Mouse (Mus musculus) limb, embryonic 12.5 days (tissue): ENCODE results near the gene Fads6. TPM values are rescaled to one million over a fixed set of nuclear protein-coding genes. Genes with fewer than 3 reads are reported as not detected.
A peak's percentile ranks its signal among the peaks of the same experiment; 100 is the strongest.

Source experiments
- ATAC-seq: fragments of 200-750 bp; cut with Nextera tagmentation; 2 replicates; pipeline ENCODE4 v1.8.0; 2017; ENCODE audit warnings: low read depth, moderate TSS enrichment; ENCODE audit not compliant: insufficient number of reproducible peaks, insufficient read depth, low FRiP score, low TSS enrichment
- H3K27ac ChIP-seq: fragments of 300-500 bp; sonication (generic); 2 replicates; pipeline ENCODE4 v1.5.1; 2016; ENCODE audit warnings: mild to moderate bottlenecking, moderate library complexity
- H3K27me3 ChIP-seq: fragments of 300-500 bp; sonication (generic); 2 replicates; pipeline ENCODE4 v1.6.1; 2016; ENCODE audit warnings: mild to moderate bottlenecking, moderate library complexity
- H3K36me3 ChIP-seq: fragments of 300-500 bp; sonication (generic); 2 replicates; pipeline ENCODE4 v1.6.1; 2016; ENCODE audit warnings: mild to moderate bottlenecking, moderate library complexity
- H3K4me1 ChIP-seq: fragments of 300-500 bp; sonication (generic); replicated peaks from 2 replicates; pipeline ENCODE4 v1.6.1; 2016
- H3K4me2 ChIP-seq: fragments of 300-500 bp; sonication (generic); 2 replicates; pipeline ENCODE4 v1.6.1; 2016; ENCODE audit warnings: mild to moderate bottlenecking, moderate library complexity
- H3K4me3 ChIP-seq: fragments of 300-500 bp; sonication (generic); replicated peaks from 2 replicates; pipeline ENCODE4 v1.5.1; 2016; ENCODE audit warnings: mild to moderate bottlenecking
- H3K9ac ChIP-seq: fragments of 300-500 bp; sonication (generic); replicated peaks from 2 replicates; pipeline ENCODE4 v1.6.1; 2016; ENCODE audit warnings: mild to moderate bottlenecking, moderate library complexity
- H3K9me3 ChIP-seq: fragments of 300-500 bp; sonication (generic); 2 replicates; pipeline ENCODE4 v1.6.1; 2016; ENCODE audit warnings: mild to moderate bottlenecking, moderate library complexity
- WGBS: fragments of 180-500 bp; shearing (Covaris S2); methylation state at CpG from one replicate; pipeline ENCODE4 v1.1.7; 2016; 5-methylcytosine and 5-hydroxymethylcytosine counted together
- polyA plus RNA-seq: library from polyadenylated mRNA; unstranded; fragments of >200 nt; fragmentation: Nextera tagmentation; extraction: Ambion mirVana; gene quantifications from 2 replicates; pipeline ENCODE4 v1.2.1, GENCODE M21; 2016

Fads6 gene
- polyA plus RNA-seq, 1 experiment from 2014 or later: 0.10 TPM

GRCm38 (mm10) chr11:115275954-115276353 lies 21.5 kb downstream of the Fads6 start:
- WGBS: 60% methylated on average over 3 of the region's 3 CpGs
- Histone ChIP-seq H3K4me2 (peak overlapping the region; percentile 70), H3K36me3 (no peaks in the 10 kb centered on the region), H3K4me3 (peak overlapping the region; percentile 54), H3K9me3 (no peaks in the 10 kb centered on the region), H3K9ac (0 out of 2 replicates have a peak overlapping the region, but pooled peaks have one; percentile 71), H3K4me1 (peaks cover 16% of the 10 kb centered on the region), H3K27me3 (no peaks in the 10 kb centered on the region), H3K27ac (no peak overlapping the region)
- ATAC-seq: no peak

GRCm38 (mm10) chr11:115275509-115275908 lies 22.0 kb downstream of the Fads6 start:
- no peak overlapping the region for H3K27ac ChIP-seq
- no peaks in the 10 kb centered on the region for H3K9me3 ChIP-seq
- no peak for ATAC-seq
- H3K4me3 ChIP-seq: no peak overlapping the region
- peak overlapping the region; percentile 70; the same call in 1 of the 2 replicates for H3K4me2 ChIP-seq
- H3K36me3 ChIP-seq: no peaks in the 10 kb centered on the region
- H3K9ac ChIP-seq: 0 out of 2 replicates have a peak overlapping the region, but pooled peaks have one; percentile 71
- H3K4me1 ChIP-seq: peaks cover 16% of the 10 kb centered on the region
- H3K27me3 ChIP-seq: no peaks in the 10 kb centered on the region
- 78% methylated on average over 6 of the region's 6 CpGs for WGBS

- Histone ChIP-seq H3K27ac (no peak overlapping the region), H3K9me3 (no peaks in the 10 kb centered on the region), H3K4me3 (no peak overlapping the region), H3K27me3 (peaks cover 6% of the 10 kb centered on the region; the same call in 1 of the 2 replicates), H3K4me2 (no peak overlapping the region), H3K36me3 (peaks cover under 1% of the 10 kb centered on the region; the same call in 1 of the 2 replicates), H3K9ac (no peak overlapping the region), H3K4me1 (peaks cover 19% of the 10 kb centered on the region)
- ATAC-seq: no peak
- WGBS: 86% methylated on average over 6 of the region's 6 CpGs
These were observed 22.7 kb downstream of the Fads6 start for GRCm38 (mm10) chr11:115274771-115275170.

- no peak for ATAC-seq
- no peak overlapping the region for H3K27ac ChIP-seq
- 79% methylated on average over 7 of the region's 7 CpGs for WGBS
- H3K9me3 ChIP-seq: no peaks in the 10 kb centered on the region
- no peak overlapping the region for H3K4me3 ChIP-seq
- H3K9ac ChIP-seq: no peak overlapping the region
- peaks cover 12% of the 10 kb centered on the region for H3K27me3 ChIP-seq
- peaks cover 19% of the 10 kb centered on the region for H3K4me1 ChIP-seq
- peaks cover 6% of the 10 kb centered on the region for H3K36me3 ChIP-seq
- H3K4me2 ChIP-seq: no peak overlapping the region
These were observed 23.3 kb downstream of the Fads6 start for GRCm38 (mm10) chr11:115274178-115274577.

GRCm38 (mm10) chr11:115273735-115274134 lies 23.7 kb downstream of the Fads6 start:
- WGBS: 70% methylated on average over 7 of the region's 7 CpGs
- H3K4me1 ChIP-seq: peaks cover 19% of the 10 kb centered on the region
- no peak overlapping the region for H3K4me2 ChIP-seq
- no peak for ATAC-seq
- no peaks in the 10 kb centered on the region for H3K9me3 ChIP-seq
- H3K27ac ChIP-seq: no peak overlapping the region
- peaks cover 16% of the 10 kb centered on the region for H3K27me3 ChIP-seq
- peaks cover 11% of the 10 kb centered on the region for H3K36me3 ChIP-seq
- H3K4me3 ChIP-seq: no peak overlapping the region
- H3K9ac ChIP-seq: no peak overlapping the region

- Histone ChIP-seq H3K9me3 (no peaks in the 10 kb centered on the region), H3K27me3 (peaks cover 23% of the 10 kb centered on the region), H3K4me1 (peaks cover 17% of the 10 kb centered on the region), H3K36me3 (peaks cover 14% of the 10 kb centered on the region), H3K4me3 (no peak overlapping the region), H3K4me2 (no peak overlapping the region), H3K9ac (no peak overlapping the region), H3K27ac (no peak overlapping the region)
- WGBS: 78% methylated on average over 10 of the region's 10 CpGs
- no peak for ATAC-seq
These were observed 24.5 kb downstream of the Fads6 start for GRCm38 (mm10) chr11:115272894-115273498.

- WGBS: 65% methylated on average over 10 of the region's 10 CpGs
- ATAC-seq: no peak
- peaks cover 23% of the 10 kb centered on the region for H3K4me1 ChIP-seq
- H3K36me3 ChIP-seq: peaks cover 14% of the 10 kb centered on the region
- peaks cover 39% of the 10 kb centered on the region for H3K27me3 ChIP-seq
- no peak overlapping the region for H3K4me2 ChIP-seq
- H3K9ac ChIP-seq: 0 out of 2 replicates have a peak overlapping the region, but pooled peaks have one; percentile 2
- no peak overlapping the region for H3K4me3 ChIP-seq
- no peak overlapping the region for H3K27ac ChIP-seq
- H3K9me3 ChIP-seq: no peaks in the 10 kb centered on the region
These were observed 26.0 kb downstream of the Fads6 start for GRCm38 (mm10) chr11:115271481-115271880.

- Histone ChIP-seq H3K36me3 (peaks cover 14% of the 10 kb centered on the region), H3K9ac (no peak overlapping the region), H3K9me3 (no peaks in the 10 kb centered on the region), H3K4me3 (no peak overlapping the region), H3K4me1 (peaks cover 19% of the 10 kb centered on the region), H3K27me3 (peaks cover 43% of the 10 kb centered on the region), H3K4me2 (no peak overlapping the region), H3K27ac (no peak overlapping the region)
- WGBS: 78% methylated on average over 9 of the region's 9 CpGs
- ATAC-seq: no peak
These were observed 26.4 kb downstream of the Fads6 start for GRCm38 (mm10) chr11:115271052-115271451.

- H3K4me1 ChIP-seq: peaks cover 15% of the 10 kb centered on the region
- no peak overlapping the region for H3K4me2 ChIP-seq
- H3K27me3 ChIP-seq: peaks cover 50% of the 10 kb centered on the region
- WGBS: 30% methylated on average over 19 of the region's 19 CpGs
- ATAC-seq: no peak
- H3K9ac ChIP-seq: no peak overlapping the region
- no peak overlapping the region for H3K4me3 ChIP-seq
- no peak overlapping the region for H3K27ac ChIP-seq
- no peaks in the 10 kb centered on the region for H3K9me3 ChIP-seq
- peaks cover 14% of the 10 kb centered on the region for H3K36me3 ChIP-seq
These were observed 27.2 kb downstream of the Fads6 start for GRCm38 (mm10) chr11:115270148-115270861.

GRCm38 (mm10) chr11:115269330-115270066 lies 28.0 kb downstream of the Fads6 start:
- Histone ChIP-seq H3K9me3 (no peaks in the 10 kb centered on the region), H3K27me3 (peaks cover 58% of the 10 kb centered on the region), H3K9ac (no peak overlapping the region), H3K27ac (no peak overlapping the region), H3K4me1 (peaks cover 15% of the 10 kb centered on the region), H3K4me2 (no peak overlapping the region), H3K36me3 (peaks cover 14% of the 10 kb centered on the region), H3K4me3 (no peak overlapping the region)
- WGBS: 90% methylated on average over 27 of the region's 27 CpGs
- ATAC-seq: no peak

- peaks cover 15% of the 10 kb centered on the region for H3K4me1 ChIP-seq
- 75% methylated on average over 11 of the region's 11 CpGs for WGBS
- H3K27ac ChIP-seq: no peak overlapping the region
- ATAC-seq: no peak
- H3K36me3 ChIP-seq: peaks cover 14% of the 10 kb centered on the region
- peaks cover 74% of the 10 kb centered on the region for H3K27me3 ChIP-seq
- no peak overlapping the region for H3K4me2 ChIP-seq
- H3K9ac ChIP-seq: no peak overlapping the region
- no peaks in the 10 kb centered on the region for H3K9me3 ChIP-seq
- H3K4me3 ChIP-seq: no peak overlapping the region
These were observed 29.5 kb downstream of the Fads6 start for GRCm38 (mm10) chr11:115267958-115268357.
